Mouse (Mus musculus): ENCODE data around the gene Apoa5. TPM values are rescaled to one million over a fixed set of nuclear protein-coding genes. Genes with fewer than 3 reads are reported as not detected.

Gene Apoa5
- polyA plus RNA-seq, 1 experiment from 2014 or later: not detected

GRCm38 (mm10) chr9:46256177-46256576 lies 12.3 kb upstream of the Apoa5 start:
- Histone ChIP-seq H3K4me1 (ENCODE audit: control insufficient read depth, insufficient read depth, low read length) (no peaks in the 10 kb centered on the region), H3K9me3 (replicated peaks; ENCODE audit: control insufficient read depth, low read length) (no peaks in the 10 kb centered on the region), H3K36me3 (ENCODE audit: control insufficient read depth, insufficient read depth) (no peaks in the 10 kb centered on the region), H3K9ac (ENCODE audit: low read length) (no peak overlapping the region), H3K27ac (ENCODE audit: low read length) (no peak overlapping the region), H3K4me2 (ENCODE audit: low read depth, low read length) (no peak overlapping the region), H3K27me3 (ENCODE audit: control insufficient read depth, insufficient read depth, low read length) (no peaks in the 10 kb centered on the region), H3K4me3 (ENCODE audit: low read length) (no peak overlapping the region)
- no peak for ATAC-seq (replicated peaks; ENCODE audit: extremely low read depth, insufficient read depth, low FRiP score)
- 84% methylated on average over 7 of the region's 7 CpGs for WGBS

GRCm38 (mm10) chr9:46256658-46257385 lies 11.6 kb upstream of the Apoa5 start:
- H3K9me3 ChIP-seq (replicated peaks; ENCODE audit: control insufficient read depth, low read length): no peaks in the 10 kb centered on the region
- H3K27ac ChIP-seq (ENCODE audit: low read length): peak overlapping the region; percentile 38; the same call in 1 of the 2 replicates
- ATAC-seq (replicated peaks; ENCODE audit: extremely low read depth, insufficient read depth, low FRiP score): no peak
- H3K4me1 ChIP-seq (ENCODE audit: control insufficient read depth, insufficient read depth, low read length): no peaks in the 10 kb centered on the region
- no peaks in the 10 kb centered on the region for H3K36me3 ChIP-seq (ENCODE audit: control insufficient read depth, insufficient read depth)
- H3K27me3 ChIP-seq (ENCODE audit: control insufficient read depth, insufficient read depth, low read length): no peaks in the 10 kb centered on the region
- no peak overlapping the region for H3K4me3 ChIP-seq (ENCODE audit: low read length)
- 79% methylated on average over 10 of the region's 10 CpGs for WGBS
- H3K9ac ChIP-seq (ENCODE audit: low read length): no peak overlapping the region
- H3K4me2 ChIP-seq (ENCODE audit: low read depth, low read length): no peak overlapping the region

- no peaks in the 10 kb centered on the region for H3K9me3 ChIP-seq (replicated peaks; ENCODE audit: control insufficient read depth, low read length)
- peak; percentile 52; the same call in 1 of the 2 replicates for ATAC-seq (replicated peaks; ENCODE audit: extremely low read depth, insufficient read depth, low FRiP score)
- WGBS: 70% methylated on average over 3 of the region's 3 CpGs
- no peak overlapping the region for H3K4me2 ChIP-seq (ENCODE audit: low read depth, low read length)
- H3K36me3 ChIP-seq (ENCODE audit: control insufficient read depth, insufficient read depth): no peaks in the 10 kb centered on the region
- no peak overlapping the region for H3K9ac ChIP-seq (ENCODE audit: low read length)
- H3K27me3 ChIP-seq (ENCODE audit: control insufficient read depth, insufficient read depth, low read length): no peaks in the 10 kb centered on the region
- no peak overlapping the region for H3K4me3 ChIP-seq (ENCODE audit: low read length)
- H3K4me1 ChIP-seq (ENCODE audit: control insufficient read depth, insufficient read depth, low read length): no peaks in the 10 kb centered on the region
- peak overlapping the region; percentile 51 for H3K27ac ChIP-seq (ENCODE audit: low read length)
These were observed 10.9 kb upstream of the Apoa5 start for GRCm38 (mm10) chr9:46257546-46257945.

DNA sequence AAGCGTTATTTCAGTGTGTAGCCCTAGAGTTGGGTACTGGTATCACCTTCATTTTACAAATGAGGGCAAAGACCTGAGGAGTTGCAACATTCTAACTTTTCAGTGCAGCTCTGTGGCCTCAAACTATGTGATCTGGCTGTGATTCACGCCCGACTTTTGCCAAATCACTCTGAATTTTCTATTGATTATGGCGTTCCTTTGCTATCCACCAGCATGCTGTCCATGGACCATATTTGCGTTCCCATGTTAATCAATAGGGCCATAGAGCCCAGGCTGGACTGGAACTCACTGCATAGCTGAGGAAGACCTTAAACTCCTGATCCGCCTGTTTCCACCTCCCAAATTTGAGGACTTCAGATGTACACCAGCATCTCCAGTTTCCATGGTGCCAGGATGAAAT lies 9.3 kb upstream of the Apoa5 start:
- H3K9me3 ChIP-seq (replicated peaks; ENCODE audit: control insufficient read depth, low read length): no peaks in the 10 kb centered on the region
- no peak overlapping the region for H3K27ac ChIP-seq (ENCODE audit: low read length)
- no peak for ATAC-seq (replicated peaks; ENCODE audit: extremely low read depth, insufficient read depth, low FRiP score)
- no peak overlapping the region for H3K9ac ChIP-seq (ENCODE audit: low read length)
- no peaks in the 10 kb centered on the region for H3K27me3 ChIP-seq (ENCODE audit: control insufficient read depth, insufficient read depth, low read length)
- no peak overlapping the region for H3K4me3 ChIP-seq (ENCODE audit: low read length)
- no peaks in the 10 kb centered on the region for H3K4me1 ChIP-seq (ENCODE audit: control insufficient read depth, insufficient read depth, low read length)
- H3K4me2 ChIP-seq (ENCODE audit: low read depth, low read length): no peak overlapping the region
- no peaks in the 10 kb centered on the region for H3K36me3 ChIP-seq (ENCODE audit: control insufficient read depth, insufficient read depth)
- 84% methylated on average over 6 of the region's 6 CpGs for WGBS

DNA sequence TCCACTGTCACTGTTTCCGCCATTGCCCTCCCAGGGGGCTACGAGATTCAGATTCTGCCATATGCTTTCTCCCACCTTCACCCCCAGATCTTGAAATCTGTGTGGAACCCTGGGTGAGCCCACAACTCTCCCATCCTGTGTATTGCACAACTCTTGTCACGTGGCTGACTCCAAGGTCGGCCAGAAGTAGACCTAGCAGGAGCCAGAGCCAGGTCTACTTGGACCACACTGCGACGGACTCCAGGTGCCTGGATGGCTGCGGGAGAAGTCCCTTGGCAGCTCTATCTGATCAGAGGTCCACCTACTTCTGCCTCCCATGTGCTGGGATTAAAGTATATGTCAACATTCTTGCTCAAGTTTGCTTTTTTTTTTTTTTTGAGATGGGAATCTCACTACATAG lies 7.3 kb upstream of the Apoa5 start:
- no peaks in the 10 kb centered on the region for H3K36me3 ChIP-seq (ENCODE audit: control insufficient read depth, insufficient read depth)
- ATAC-seq (replicated peaks; ENCODE audit: extremely low read depth, insufficient read depth, low FRiP score): no peak
- no peaks in the 10 kb centered on the region for H3K9me3 ChIP-seq (replicated peaks; ENCODE audit: control insufficient read depth, low read length)
- H3K9ac ChIP-seq (ENCODE audit: low read length): no peak overlapping the region
- H3K27ac ChIP-seq (ENCODE audit: low read length): no peak overlapping the region
- no peaks in the 10 kb centered on the region for H3K4me1 ChIP-seq (ENCODE audit: control insufficient read depth, insufficient read depth, low read length)
- no peak overlapping the region for H3K4me3 ChIP-seq (ENCODE audit: low read length)
- no peaks in the 10 kb centered on the region for H3K27me3 ChIP-seq (ENCODE audit: control insufficient read depth, insufficient read depth, low read length)
- 70% methylated on average over 7 of the region's 7 CpGs for WGBS
- H3K4me2 ChIP-seq (ENCODE audit: low read depth, low read length): no peak overlapping the region

DNA sequence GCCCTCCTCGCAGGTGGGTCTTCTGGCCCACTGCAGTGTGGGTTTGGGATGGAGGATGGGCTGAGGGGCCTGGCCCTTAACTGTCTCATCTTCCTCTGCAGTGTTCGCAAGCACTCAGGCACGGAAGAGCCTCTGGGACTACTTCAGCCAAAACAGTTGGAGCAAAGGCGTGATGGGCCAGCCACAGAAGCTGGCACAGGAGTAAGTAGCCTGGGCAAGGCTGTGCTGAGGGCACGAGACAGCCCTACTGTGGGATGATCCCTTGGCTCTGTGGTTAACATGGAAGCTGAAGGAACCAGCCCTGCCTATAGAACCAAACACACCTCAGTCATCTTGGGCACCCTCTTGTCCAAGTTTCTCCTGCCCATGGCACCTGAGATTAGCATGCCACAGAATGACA lies 692 bp downstream of the Apoa5 start:
- ATAC-seq (replicated peaks; ENCODE audit: extremely low read depth, insufficient read depth, low FRiP score): no peak
- Histone ChIP-seq H3K4me3 (ENCODE audit: low read length) (no peak overlapping the region), H3K4me1 (ENCODE audit: control insufficient read depth, insufficient read depth, low read length) (peaks cover 6% of the 10 kb centered on the region), H3K27ac (ENCODE audit: low read length) (no peak overlapping the region), H3K27me3 (ENCODE audit: control insufficient read depth, insufficient read depth, low read length) (peaks cover 16% of the 10 kb centered on the region), H3K9me3 (replicated peaks; ENCODE audit: control insufficient read depth, low read length) (no peaks in the 10 kb centered on the region), H3K36me3 (ENCODE audit: control insufficient read depth, insufficient read depth) (no peaks in the 10 kb centered on the region), H3K4me2 (ENCODE audit: low read depth, low read length) (no peak overlapping the region), H3K9ac (ENCODE audit: low read length) (no peak overlapping the region)
- 78% methylated on average over 5 of the region's 5 CpGs for WGBS

DNA sequence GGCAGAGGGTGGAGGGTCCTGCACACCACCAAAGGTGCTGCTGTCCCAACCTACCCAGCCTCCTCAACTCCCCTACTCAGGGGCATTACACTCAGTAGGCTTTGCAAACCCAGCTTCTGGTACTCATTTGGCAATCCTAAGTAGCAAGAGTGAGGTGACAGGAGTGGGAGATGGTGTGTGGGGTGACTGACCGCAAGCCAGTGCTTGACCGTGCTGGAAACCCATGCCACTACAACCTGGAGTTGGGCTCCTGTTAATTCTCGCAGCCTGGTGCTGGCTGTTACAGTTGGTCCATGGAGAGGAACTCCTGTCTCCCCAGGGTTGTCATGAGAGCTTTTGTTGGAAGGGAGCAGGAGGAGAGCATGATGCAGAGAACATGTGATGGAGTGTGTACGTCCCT lies 2.3 kb downstream of the Apoa5 start:
- no peaks in the 10 kb centered on the region for H3K9me3 ChIP-seq (replicated peaks; ENCODE audit: control insufficient read depth, low read length)
- WGBS: 81% methylated on average over 4 of the region's 4 CpGs
- H3K27me3 ChIP-seq (ENCODE audit: control insufficient read depth, insufficient read depth, low read length): peaks cover 16% of the 10 kb centered on the region
- no peak for ATAC-seq (replicated peaks; ENCODE audit: extremely low read depth, insufficient read depth, low FRiP score)
- H3K4me2 ChIP-seq (ENCODE audit: low read depth, low read length): no peak overlapping the region
- peaks cover 12% of the 10 kb centered on the region for H3K36me3 ChIP-seq (ENCODE audit: control insufficient read depth, insufficient read depth)
- no peak overlapping the region for H3K9ac ChIP-seq (ENCODE audit: low read length)
- no peak overlapping the region for H3K4me3 ChIP-seq (ENCODE audit: low read length)
- H3K4me1 ChIP-seq (ENCODE audit: control insufficient read depth, insufficient read depth, low read length): peaks cover 9% of the 10 kb centered on the region
- no peak overlapping the region for H3K27ac ChIP-seq (ENCODE audit: low read length)

DNA sequence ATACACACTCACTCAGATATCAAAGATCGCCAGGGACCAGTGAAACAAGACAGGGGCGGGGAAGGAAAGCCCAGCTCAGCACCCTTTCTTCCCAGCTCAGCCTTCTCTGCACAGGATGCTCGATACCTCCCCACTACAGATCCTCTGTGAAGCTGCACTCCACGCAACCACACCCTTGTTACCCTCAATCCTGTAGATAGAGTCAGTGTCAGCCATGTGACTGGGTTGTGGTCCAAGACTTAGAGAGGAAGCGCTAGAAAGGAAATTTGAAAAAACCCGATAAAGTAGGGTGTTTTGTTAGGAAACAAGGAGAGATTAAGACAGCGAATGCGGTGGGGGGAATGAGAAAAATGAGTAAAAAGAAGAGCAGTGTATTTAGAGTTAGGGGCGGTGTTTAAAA lies 3.6 kb downstream of the Apoa5 start:
- 71% methylated on average over 9 of the region's 9 CpGs for WGBS
- Histone ChIP-seq H3K4me3 (ENCODE audit: low read length) (peak overlapping the region; percentile 95), H3K4me1 (ENCODE audit: control insufficient read depth, insufficient read depth, low read length) (peaks cover 9% of the 10 kb centered on the region), H3K27ac (ENCODE audit: low read length) (no peak overlapping the region), H3K27me3 (ENCODE audit: control insufficient read depth, insufficient read depth, low read length) (peaks cover 16% of the 10 kb centered on the region), H3K36me3 (ENCODE audit: control insufficient read depth, insufficient read depth) (peaks cover 21% of the 10 kb centered on the region), H3K4me2 (ENCODE audit: low read depth, low read length) (peak overlapping the region; percentile 69), H3K9ac (ENCODE audit: low read length) (no peak overlapping the region), H3K9me3 (replicated peaks; ENCODE audit: control insufficient read depth, low read length) (no peaks in the 10 kb centered on the region)
- 0 out of 2 replicates have a peak, but pooled peaks have one; percentile 31 for ATAC-seq (replicated peaks; ENCODE audit: extremely low read depth, insufficient read depth, low FRiP score)

DNA sequence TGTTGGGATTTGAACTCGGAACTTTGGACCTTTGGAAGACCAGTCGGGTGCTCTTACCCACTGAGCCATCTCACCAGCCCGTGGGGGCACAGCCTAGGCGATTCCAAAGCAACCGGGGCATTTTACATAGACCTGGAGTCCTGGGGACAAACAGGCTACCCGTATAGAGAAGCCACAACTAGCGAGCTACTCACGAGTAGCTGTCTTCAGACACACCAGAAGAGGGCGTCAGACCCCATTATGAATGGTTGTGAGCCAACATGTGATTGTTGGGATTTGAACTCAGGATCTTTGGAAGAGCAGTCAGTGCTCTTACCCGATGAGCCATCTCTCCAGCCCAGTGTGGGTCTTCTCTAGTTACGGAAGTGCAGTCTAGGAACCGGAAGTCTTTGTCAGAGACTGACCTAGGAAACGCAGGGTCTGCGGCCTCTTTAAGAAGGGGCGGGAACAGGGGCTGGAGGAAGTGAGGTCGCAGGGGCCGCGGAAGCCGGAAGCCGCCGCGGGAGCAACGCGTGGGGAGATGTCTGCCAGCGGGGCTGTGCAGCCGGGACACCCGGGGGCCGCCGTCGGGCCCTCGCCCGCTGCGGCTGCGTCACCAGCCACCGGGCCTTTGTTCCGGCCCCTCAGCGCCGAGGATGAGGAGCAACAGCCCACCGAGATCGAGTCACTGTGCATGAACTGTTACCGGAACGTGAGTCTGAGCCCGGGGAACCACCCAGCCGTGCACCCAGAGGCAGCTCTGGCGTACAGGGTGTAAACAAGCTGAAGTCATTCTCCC lies 4.4 kb downstream of the Apoa5 start, which contains the start of gene Zpr1:
Gene Zpr1 (plus strand): TSS at position 388 of the 778 bp plus-strand sequence.
- Histone ChIP-seq H3K9ac (ENCODE audit: low read length) (peak within 1 kb of the TSS; percentile 83), H3K27me3 (ENCODE audit: control insufficient read depth, insufficient read depth, low read length) (peaks cover 16% of the 10 kb centered on the region), H3K27ac (ENCODE audit: low read length) (peak within 1 kb of the TSS; percentile 67), H3K9me3 (replicated peaks; ENCODE audit: control insufficient read depth, low read length) (no peaks in the 10 kb centered on the region), H3K4me2 (ENCODE audit: low read depth, low read length) (peak within 1 kb of the TSS; percentile 89), H3K36me3 (ENCODE audit: control insufficient read depth, insufficient read depth) (peaks cover 26% of the 10 kb centered on the region), H3K4me1 (ENCODE audit: control insufficient read depth, insufficient read depth, low read length) (peaks cover 9% of the 10 kb centered on the region), H3K4me3 (ENCODE audit: low read length) (peak within 1 kb of the TSS; percentile 95)
- WGBS: 5% methylated on average over 42 of the region's 45 CpGs
- ATAC-seq (replicated peaks; ENCODE audit: extremely low read depth, insufficient read depth, low FRiP score): peak; percentile 90

Data from heart, embryonic 16.5 days (tissue).